Mouse (Mus musculus): ENCODE data around the gene Rhbdf2.
A peak's percentile ranks its signal among the peaks of the same experiment; 100 is the strongest.
"Not testable (repeated sequence)": the region's sequence is repeated elsewhere in the genome, so short reads cannot be mapped to it uniquely, and the experiment has no call there.

The Rhbdf2 gene

DNA sequence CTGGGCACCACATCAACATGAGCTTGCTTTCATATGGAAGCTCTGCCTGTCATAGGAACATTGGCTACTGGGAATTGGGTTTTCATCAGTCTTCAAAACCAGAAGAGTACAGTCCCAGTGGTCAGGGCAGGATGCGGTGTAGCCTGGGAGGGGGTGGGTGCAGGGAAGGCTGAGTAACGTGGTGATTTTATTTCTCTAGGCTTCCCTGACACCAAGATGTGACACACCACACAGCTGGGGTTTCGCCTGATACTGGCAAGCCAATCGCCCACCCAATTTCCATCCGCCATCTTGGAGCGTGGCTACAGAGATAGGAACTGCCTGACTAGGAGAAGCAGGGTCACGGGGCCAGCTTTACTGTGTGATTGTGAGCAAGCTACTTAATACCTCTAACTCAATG is 8.2 kb downstream of the Rhbdf2 start:
- no peak for DNase-seq (ENCODE audit: low spot score)

DNA sequence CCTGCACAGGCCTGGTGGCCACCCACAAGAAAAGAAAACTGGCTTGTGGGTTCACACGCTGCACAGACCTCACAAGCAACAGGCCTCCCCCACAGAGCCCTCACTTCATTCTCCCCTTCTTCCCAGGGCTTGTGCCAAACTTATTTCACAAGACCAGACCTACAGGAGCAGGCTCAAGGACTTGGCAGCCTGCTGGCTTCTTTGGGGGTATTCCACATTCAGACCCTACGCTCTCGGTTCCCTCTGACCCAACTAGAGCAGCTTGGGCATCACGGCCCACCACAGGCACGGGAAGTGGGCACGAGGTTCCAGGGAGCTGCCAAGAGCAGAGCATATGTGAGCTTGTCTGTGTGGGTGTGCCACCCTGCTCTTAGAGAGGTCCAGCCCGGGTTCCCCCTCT is 9.2 kb downstream of the Rhbdf2 start:
- DNase-seq (ENCODE audit: low spot score), result no peak

DNA sequence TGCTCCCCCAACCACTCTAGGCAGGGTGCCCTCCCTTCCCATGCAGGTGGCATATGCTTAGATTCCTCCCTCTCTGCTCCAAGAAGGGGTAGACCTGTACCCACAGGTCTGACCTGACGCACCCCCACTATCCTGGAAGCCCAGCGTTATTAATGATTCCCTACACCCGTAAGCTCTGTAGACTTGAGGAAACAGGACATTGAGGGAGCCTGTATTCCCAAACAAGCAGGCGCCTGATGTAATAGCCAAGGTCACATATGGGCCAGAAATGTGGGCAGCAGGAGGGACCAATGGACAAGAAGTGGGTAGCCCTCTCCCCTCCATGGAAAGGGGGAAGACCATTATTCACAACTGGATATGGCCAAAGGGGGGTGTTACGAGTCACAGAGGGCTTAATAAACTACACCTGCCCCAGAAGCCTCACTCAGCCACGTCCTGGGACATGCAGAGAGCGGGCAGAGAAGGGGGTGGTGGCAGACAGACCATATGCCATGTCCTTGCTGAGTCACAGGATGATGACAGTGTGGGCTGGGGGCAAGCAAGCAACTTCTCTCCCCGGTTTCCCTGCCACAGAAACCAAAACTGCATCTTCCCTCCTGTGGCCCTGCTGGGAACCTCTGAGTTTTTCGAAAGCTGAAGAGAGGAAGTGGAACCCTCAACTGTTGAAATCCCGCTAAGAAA is 10.2 kb downstream of the Rhbdf2 start:
- no peak for DNase-seq (ENCODE audit: low spot score)

DNA sequence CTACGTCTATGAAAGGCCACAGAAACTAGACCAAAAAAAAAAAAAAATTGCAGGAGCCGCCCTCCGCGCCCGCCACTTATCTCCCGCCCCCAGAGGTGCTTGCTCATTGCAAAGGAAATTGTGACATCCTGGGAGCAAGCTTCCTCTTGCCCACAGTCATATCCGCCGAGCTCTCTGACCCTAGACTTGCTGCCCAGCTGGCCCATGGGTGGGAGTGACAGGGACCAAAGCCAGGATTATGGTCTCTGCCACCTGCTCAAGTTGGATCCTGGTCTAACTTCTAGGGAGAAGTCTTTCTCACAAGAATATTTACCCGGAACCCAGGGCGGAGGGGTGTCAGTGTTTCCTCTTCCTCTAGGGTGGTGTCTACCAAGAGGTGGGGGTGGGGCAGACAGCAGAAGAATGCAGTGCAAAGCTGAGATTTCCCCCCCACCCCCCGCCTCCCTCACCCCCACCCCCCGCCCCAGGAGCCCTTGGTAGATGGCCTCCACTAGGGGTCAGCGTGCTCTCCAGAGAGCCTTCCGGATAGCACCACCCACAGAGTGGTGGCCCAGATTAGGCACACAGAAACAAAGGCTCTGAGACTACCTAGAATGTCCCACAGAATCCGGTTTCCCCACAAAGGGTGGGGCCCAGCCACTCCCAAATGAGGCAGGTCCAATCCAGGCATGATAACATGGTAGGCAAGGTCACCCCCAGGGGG is 10.9 kb downstream of the Rhbdf2 start:
- DNase-seq (ENCODE audit: low spot score), result peak; percentile 69

DNA sequence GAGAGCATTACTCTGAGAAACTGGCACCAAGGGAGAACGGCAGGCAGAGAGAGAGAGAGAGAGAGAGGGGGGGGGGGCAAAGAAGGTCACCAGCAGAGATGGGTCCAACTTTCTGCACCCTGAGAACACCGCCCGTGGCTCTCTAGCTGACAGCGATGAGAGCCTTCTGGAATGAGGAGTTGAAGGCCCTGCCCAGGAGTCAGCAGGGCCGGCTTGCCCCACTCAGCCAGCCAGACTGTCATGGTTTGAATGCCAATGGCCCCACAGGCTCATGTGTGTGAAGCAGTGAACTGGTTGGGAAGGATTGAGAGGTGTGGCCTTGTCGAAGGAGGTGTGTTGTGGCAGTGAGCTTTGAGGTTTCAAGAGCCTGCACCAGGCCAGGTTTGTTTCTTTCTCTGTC is 13.6 kb downstream of the Rhbdf2 start:
- DNase-seq (ENCODE audit: low spot score), result no peak

DNA sequence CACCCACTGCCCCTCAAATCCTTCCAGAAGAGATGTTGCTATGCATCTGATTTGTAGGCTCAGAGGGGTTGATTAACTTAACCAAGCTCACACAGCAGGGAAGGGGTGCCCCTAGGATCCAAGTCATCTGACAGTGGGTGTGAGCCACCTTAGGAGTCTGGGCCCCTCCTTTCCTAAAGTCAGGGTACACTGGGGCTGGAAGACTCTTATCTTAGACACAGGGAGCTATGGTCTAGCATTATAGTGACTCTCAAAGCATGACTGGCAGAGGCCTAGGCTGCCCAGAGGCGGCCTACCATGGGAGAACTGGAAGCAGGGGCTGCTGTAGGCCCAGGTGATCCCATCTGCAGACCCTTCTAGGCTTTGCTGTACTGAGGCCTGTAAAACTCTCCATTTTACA is 14.3 kb downstream of the Rhbdf2 start:
- DNase-seq (ENCODE audit: low spot score), result no peak

DNA sequence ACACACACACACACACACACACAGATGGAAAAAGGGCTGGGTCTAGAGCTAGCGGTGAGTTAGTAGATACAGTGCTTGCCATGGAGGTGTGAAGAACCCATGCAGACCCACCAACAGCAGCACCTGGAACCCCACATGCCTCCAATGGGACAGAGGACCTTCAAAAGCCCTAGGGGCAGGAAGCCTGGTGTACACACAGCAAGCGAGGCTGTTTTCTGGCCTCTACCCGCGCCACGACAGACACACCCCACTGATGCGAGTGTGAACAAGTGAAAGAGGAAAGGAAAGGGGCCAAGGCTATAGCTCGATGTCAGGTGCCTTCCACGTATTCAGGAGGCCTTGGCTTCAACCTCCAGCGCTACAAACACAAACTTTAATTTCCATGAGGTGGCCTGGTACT is 14.9 kb downstream of the Rhbdf2 start:
- no peak for DNase-seq (ENCODE audit: low spot score)

DNA sequence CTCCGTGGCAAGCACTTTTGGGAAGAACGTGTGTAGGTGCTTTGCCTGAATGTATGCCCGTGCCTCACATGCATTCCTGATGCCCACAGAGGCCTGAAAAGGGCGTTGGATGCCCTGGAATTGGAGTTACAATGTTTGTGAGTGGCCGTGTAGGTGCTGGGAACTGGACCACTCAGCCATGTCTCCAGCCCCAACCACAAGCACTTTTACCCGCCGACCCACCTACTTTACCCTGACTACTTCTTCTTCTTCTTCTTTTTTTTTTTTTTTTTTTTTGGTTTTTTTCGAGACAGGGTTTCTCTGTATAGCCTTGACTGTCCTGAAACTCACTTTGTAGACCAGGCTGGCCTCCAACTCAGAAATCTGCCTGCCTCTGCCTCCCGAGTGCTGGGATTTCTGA is 15.7 kb downstream of the Rhbdf2 start:
- DNase-seq (ENCODE audit: low spot score), result not testable (repeated sequence)

DNA sequence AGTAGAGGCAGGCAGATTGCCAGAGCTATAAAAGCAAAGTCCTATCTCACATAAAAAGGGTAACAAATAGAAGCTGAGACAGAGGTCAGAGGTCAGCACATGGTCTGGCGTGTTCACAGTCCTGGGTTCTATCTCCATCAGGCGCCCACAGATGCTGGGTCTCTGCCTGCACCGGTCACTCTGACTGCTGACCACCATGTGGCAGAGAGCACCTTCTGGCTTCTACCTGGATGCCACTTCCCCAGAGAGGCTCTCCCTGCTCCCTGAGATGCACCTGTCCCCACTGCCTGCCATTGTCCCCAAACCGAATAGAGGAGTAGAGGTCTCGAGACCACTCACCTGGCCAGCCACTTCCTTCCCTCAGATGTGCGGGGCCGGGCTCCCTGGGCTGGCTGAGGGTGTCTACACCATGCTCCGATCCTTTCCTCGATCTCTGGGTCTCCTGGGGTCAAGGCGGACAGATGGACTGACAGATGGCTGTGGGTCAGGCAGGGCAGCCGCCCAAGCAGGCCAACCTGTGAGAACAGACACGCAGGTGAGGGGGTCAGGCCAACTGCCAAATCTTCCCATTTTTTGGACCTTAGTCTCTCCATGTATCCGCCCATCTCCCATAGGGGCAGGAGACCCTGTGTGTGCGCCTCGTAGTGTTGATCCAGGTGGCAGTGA is 16.7 kb downstream of the Rhbdf2 start:
- no peak for DNase-seq (ENCODE audit: low spot score)

DNA sequence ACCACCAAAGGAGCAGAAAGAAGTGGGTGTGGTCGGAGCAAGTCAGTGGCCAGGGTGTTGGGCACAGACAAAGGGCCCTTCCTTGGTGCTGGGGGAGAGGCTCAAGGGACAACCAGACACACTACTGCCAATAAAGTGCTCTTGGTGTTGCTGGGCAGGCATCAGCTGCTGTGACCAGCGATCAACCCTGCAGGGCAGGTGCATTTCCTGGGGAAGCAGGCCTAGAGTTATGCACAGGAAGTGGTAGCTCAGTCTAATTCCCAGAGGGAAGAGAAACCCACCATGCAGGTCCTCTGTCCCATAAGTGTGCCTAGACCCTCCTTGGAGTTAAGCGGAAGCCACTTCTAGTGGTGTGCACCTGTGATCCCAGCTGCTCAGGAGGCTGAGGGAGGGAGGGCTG is 19.1 kb downstream of the Rhbdf2 start:
- DNase-seq (ENCODE audit: low spot score), result no peak

DNA sequence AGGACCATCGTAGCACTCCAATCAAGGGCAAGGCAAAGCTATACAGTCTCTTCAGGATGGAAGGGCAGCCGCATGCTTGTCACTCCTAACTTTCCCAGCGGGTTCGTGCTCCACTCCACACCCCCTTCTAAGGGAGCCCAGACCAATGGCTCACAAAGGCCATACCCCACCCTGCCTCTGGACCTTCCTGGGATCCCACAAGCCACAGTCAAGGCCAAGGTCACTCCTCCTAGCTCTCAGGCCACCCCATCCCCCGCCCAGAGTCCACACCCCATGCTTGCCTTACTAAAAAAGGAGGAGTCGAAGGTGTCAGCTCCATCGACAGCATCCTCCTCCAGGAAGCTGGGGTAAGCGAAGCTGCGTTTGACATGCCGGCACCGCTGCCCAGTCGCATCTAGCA is 22.7 kb downstream of the Rhbdf2 start:
- no peak for DNase-seq (ENCODE audit: low spot score)

DNA sequence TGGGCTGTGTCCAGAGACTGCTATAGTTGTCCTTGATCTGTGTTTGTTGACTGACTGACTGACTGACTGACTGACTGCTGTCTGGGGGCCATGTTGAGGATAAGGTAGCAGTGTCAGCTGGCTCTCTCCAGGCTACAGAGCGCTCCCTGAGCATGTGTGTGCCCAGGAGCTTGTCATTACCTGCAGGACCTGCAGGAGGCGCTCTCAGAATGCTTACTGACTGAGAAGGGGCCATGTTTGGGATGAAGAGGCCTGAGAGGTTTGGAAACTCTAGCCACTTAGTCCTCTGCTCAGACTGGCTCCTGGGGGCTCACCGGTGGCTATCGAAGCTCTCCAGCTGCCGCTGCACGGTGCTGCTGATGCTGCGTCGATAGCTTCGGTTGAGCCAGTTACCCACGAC is 23.5 kb downstream of the Rhbdf2 start:
- DNase-seq (ENCODE audit: low spot score), result no peak

DNA sequence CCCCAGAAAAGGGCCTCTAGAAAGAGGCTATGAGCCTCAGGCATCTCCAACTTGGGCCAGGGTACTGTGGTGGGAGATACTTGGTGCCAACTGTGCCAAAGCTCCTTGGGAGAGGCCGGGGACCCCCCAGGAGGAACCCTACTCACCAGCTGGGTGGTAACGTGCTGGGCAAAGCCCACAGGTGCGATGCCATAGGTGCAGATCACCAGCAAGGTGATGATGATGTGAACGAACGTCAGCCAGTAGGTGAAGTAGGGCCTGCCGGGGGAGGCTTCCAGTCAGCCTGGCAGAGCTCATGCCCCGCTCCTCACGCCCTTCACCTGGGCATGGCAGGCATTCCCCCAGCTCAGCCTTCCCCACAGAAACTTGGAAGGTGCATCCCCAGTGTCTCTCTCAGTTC is 24.8 kb downstream of the Rhbdf2 start:
- DNase-seq (ENCODE audit: low spot score), result no peak

DNA sequence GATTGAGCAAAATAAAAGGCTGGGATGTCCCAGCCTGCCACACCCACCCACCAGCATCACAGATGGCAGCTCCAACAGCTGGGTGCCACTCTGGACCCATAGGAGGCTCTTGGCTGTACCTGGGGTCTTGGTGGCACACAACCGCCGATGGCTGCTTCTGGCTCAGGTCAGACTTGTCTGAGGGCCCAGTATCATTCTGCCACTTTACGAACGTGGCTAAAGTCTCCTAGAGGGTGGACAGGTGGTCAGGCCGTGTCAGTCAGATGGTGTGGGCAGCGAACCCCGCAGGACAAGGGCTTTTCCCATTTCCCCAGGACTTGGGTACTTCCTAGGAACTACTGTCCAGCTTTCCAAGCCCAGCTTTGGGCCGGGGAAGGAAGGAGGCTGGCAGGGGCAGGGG is 25.7 kb downstream of the Rhbdf2 start:
- DNase-seq (ENCODE audit: low spot score), result no peak

DNA sequence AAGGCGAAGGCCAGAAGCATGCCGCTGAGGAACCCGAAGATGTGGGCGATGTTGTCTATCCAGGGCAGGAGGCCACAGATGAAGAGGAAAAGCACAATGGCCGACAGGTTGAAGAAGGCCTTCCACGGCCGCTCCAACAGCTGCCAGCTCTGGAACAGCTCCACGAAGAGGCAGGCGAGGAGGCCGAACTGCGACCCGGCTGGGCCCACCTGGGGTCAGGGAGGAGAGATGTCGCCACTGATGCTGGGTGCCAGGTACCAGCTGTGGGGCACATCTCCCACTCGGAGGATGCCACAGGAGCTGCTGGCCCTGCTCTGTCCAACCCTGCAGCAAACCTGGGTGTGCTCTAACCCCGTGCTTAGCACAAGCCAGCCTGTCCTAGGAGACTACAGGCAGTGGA is 27.6 kb downstream of the Rhbdf2 start:
- no peak for DNase-seq (ENCODE audit: low spot score)

DNA sequence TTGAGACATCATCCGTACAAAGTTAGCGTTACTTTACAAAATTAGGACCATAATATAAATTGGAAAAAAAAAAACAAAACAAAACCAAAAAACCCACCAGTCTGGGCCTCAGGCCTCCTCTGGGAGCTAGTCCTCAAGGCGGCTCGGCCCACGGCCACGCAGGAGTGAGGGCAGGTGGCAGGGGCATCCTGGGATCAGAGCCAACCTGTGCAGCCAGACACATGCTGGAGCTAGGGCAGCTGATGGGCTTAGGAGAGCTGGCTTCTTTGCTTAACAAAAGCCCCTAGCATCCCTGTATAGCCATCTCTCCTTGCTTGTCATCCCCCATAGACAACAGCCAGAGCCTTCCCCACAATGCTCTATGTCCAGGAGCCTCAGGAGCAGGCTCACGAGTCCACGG is 28.6 kb downstream of the Rhbdf2 start:
- DNase-seq (ENCODE audit: low spot score), result no peak

DNA sequence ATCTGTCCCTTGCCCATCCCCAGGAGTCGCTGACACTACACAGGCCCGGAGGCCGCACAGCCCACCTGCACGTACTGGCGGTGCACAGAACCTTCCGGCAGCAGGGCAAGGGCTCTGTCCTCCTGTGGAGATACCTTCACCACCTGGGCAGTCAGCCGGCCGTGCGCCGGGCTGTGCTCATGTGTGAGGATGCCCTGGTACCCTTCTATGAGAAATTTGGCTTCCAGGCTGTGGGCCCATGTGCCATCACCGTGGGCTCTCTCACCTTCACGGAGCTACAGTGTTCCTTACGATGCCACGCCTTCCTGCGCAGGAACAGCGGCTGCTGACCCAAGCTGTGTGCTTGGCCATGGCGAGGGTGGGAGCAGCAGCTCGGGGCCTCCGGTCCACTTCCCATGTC is 30.1 kb downstream of the Rhbdf2 start:
- no peak for DNase-seq (ENCODE audit: low spot score)

DNA sequence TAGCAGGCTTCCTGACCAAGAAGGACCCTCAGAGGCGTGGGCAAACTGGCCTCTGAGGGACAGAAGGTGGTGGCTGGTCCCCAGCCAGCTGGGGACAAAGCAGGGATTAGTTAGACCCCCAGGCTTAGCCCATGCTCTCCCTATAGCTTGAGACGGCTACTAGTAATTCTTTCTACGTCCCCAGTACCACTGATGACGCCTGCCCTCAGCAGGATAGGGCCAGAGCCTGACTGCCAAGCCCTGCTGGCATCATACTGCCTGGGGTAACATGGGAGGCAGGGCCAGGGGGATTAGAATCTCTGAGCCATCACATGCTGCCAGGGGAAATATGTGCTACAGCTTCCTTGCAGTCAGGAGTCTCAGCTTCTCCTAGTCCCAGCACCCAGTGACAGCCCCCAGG is 33.5 kb downstream of the Rhbdf2 start:
- no peak for DNase-seq (ENCODE audit: low spot score)

DNA sequence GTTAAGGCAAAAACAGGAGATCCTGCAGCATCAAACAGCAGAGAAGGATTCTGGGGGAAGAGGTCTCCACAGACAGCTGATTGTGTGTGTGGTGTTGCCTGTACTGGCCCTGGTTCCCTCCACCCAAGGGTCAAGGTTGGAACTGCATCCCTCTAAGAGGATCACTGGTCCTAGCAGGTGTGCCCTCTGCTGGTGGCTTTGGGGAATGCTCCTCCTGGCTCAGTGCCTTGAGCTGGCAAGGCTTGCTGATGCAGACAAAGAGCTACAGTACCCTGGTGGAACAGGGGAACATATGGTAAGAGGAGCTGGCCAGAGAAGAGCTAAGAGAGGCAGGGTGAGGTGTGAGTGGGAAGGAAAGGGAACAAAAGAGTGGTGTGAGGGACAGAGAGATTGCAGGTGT is 34.4 kb downstream of the Rhbdf2 start:
- peak; percentile 99 for DNase-seq (ENCODE audit: low spot score)

DNA sequence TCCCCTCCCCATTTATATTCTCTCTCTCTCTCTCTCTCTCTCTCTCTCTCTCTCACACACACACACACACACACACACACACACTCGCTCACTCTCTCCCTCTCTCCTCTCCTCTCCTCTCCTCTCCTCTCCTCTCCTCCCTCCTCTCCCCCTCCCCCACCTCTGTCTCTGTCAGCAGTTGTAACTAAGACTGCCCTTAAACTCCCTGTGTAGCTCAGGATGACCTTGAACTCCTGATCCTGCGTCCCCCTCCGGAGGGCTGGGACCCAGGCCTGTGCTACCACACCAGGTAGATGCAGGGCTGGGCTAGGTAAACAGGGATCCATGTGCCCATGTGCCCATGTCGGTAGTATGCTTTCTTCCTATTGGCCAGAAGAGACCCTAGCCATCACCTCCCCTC is 35.2 kb downstream of the Rhbdf2 start:
- no peak for DNase-seq (ENCODE audit: low spot score)

DNA sequence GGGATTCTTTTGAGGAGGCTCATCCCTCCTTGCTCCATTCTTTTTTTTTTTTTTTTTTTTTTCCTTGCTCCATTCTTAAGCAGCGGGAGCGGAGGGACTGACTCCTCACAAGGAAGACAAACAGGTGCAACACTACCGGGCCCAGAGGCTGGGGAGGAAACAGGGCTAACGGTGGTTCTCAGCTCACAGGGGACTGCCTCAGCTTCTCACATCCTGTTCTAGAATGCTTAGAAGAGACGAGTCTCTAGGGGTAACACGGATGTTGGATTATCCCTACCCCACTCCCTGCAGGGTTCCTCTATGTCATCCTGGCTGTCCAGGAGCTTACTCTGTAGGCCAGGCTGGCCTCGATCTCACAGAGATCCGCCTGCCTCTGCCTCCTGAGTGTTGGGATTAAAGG is 37.2 kb downstream of the Rhbdf2 start:
- no peak for DNase-seq (ENCODE audit: low spot score)

DNA sequence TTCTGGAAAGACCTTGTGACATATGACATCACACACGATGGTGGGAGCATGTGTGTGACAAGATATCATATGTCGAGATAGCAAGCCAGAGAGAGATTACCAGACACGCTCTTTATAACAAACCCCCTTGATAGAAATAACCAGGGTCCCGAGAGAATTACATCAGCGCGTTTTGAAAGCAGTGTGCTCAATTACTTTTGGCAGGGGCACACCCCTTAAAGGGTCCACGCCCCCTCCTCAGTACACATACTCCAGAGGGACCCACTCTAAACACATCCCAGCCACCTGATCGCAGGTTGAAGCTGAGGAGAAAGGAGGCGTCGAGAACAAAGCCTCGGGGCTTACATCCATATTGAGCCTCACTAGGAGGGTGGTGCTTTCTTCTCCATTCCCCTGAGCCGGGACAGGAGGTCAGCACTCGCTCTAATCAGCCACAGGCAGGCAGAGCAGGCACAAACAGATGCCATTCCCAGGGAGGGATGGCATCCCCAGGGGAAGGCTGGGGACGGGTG is 37.7 kb downstream of the Rhbdf2 start:
- DNase-seq (ENCODE audit: low spot score), result peak; percentile 53

Data from retina, embryonic 14.5 days (tissue).